Mouse (Mus musculus): ENCODE results near the gene Rdh7. TPM values are rescaled to one million over a fixed set of nuclear protein-coding genes. Genes with fewer than 3 reads are reported as not detected.
"Not testable (repeated sequence)": the region's sequence is repeated elsewhere in the genome, so short reads cannot be mapped to it uniquely, and the experiment has no call there.

Gene Rdh7
- polyA plus RNA-seq, 1 experiment, result not detected

DNA sequence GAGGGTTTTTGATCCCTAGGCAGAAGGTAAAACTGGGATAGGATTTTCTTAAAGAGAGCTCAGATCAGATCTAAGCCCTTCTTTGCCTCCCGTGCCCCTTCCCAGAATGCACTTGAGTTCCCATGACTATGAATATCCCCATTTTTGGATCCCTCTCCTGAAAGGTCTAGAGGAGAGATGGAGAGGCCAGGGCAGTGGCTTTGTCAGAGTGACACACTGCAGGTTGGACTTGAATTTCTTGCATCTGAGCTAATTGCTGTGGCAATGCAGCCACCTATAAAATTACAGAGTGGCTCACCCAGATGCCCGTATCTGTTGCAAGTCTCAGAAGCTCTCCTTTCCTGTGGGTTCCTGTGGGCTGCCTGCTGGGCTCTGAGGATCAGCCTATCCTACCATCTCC lies 9.6 kb upstream of the Rdh7 start, which contains the start of gene Sdr9c7:
Gene Sdr9c7 (plus strand): TSS at position 301 of the 400 bp plus-strand sequence.
- no peak within 1 kb of the TSS for H3K9ac ChIP-seq (ENCODE audit: low read depth, poor library complexity, severe bottlenecking)
- no peaks in the 10 kb centered on the region for H3K36me3 ChIP-seq (ENCODE audit: control insufficient read depth, insufficient read depth, low read length, poor library complexity, severe bottlenecking)
- H3K27ac ChIP-seq (ENCODE audit: insufficient read depth, low read length), result no peak within 1 kb of the TSS
- no peaks in the 10 kb centered on the region for H3K27me3 ChIP-seq (ENCODE audit: control insufficient read depth, insufficient read depth, low read length, poor library complexity, severe bottlenecking)
- H3K4me3 ChIP-seq (ENCODE audit: low read depth, low read length), result no peak within 1 kb of the TSS
- H3K9me3 ChIP-seq (replicated peaks; ENCODE audit: control insufficient read depth, insufficient read depth, low read length, poor library complexity, severe bottlenecking), result 0 out of 2 replicates have a peak, but pooled peaks cover 2% of the 10 kb centered on the region
- peaks cover 7% of the 10 kb centered on the region for H3K4me1 ChIP-seq (ENCODE audit: control insufficient read depth, insufficient read depth, low read length)
- TF ChIP-seq POLR2A (IDR thresholded peaks at IDR 0.05; ENCODE audit: insufficient read depth, low read length) (no peak), EP300 (IDR thresholded peaks at IDR 0.05; ENCODE audit: insufficient read depth, low read depth, low read length) (no peak), CTCF (IDR thresholded peaks at IDR 0.05; ENCODE audit: low read depth, low read length) (no peak)

DNA sequence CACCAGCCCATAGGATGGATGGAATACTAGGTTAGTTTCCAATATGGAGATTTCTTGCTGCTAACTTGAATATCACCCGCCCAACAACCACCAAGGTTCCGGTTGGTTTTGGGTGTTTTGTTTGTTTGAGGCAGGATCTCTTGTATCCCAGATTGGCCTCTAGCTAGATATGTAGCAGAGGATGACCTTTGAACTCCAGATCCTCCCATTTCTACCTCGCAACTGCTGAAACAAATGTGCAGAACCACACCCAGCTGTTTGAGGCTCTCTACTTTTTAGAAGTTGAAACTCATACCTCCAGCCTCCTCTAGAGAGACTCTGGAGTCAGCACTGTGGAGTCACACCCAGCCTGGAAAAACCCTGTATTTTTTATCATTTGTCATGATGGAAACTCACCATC lies 8.9 kb upstream of the Rdh7 start:
- Histone ChIP-seq H3K9ac (ENCODE audit: low read depth, poor library complexity, severe bottlenecking) (no peak overlapping the region), H3K27ac (ENCODE audit: insufficient read depth, low read length) (no peak overlapping the region), H3K4me3 (ENCODE audit: low read depth, low read length) (no peak overlapping the region), H3K4me1 (ENCODE audit: control insufficient read depth, insufficient read depth, low read length) (peaks cover 7% of the 10 kb centered on the region), H3K27me3 (ENCODE audit: control insufficient read depth, insufficient read depth, low read length, poor library complexity, severe bottlenecking) (no peaks in the 10 kb centered on the region), H3K9me3 (replicated peaks; ENCODE audit: control insufficient read depth, insufficient read depth, low read length, poor library complexity, severe bottlenecking) (0 out of 2 replicates have a peak, but pooled peaks cover 2% of the 10 kb centered on the region), H3K36me3 (ENCODE audit: control insufficient read depth, insufficient read depth, low read length, poor library complexity, severe bottlenecking) (no peaks in the 10 kb centered on the region)
- TF ChIP-seq CTCF (IDR thresholded peaks at IDR 0.05; ENCODE audit: low read depth, low read length), result no peak
- no peak for TF ChIP-seq POLR2A (IDR thresholded peaks at IDR 0.05; ENCODE audit: insufficient read depth, low read length)
- no peak for TF ChIP-seq EP300 (IDR thresholded peaks at IDR 0.05; ENCODE audit: insufficient read depth, low read depth, low read length)

DNA sequence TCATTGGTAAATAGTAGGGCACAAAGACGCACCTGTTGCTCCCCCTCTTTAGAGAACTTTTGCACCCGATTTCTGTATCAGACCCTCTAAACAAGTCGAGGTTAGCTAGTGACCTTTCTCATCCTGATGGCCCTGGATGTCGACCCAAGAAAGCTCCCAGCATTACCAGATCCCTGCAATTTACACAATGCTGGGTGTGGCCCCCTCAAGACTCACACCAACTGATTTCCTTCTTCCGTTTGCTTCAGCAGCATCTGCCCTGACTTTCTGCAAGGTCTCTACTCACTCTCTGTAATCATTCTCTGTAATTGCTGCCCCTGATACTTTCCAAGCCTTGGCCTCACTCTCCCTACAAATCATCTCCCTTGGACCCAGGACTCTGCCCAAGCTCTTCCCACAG lies 8.1 kb upstream of the Rdh7 start:
- H3K36me3 ChIP-seq (ENCODE audit: control insufficient read depth, insufficient read depth, low read length, poor library complexity, severe bottlenecking), result no peaks in the 10 kb centered on the region
- H3K4me1 ChIP-seq (ENCODE audit: control insufficient read depth, insufficient read depth, low read length), result peaks cover 7% of the 10 kb centered on the region
- no peak overlapping the region for H3K4me3 ChIP-seq (ENCODE audit: low read depth, low read length)
- H3K27me3 ChIP-seq (ENCODE audit: control insufficient read depth, insufficient read depth, low read length, poor library complexity, severe bottlenecking), result no peaks in the 10 kb centered on the region
- TF ChIP-seq EP300 (IDR thresholded peaks at IDR 0.05; ENCODE audit: insufficient read depth, low read depth, low read length) (peak; percentile 75), CTCF (IDR thresholded peaks at IDR 0.05; ENCODE audit: low read depth, low read length) (no peak), POLR2A (IDR thresholded peaks at IDR 0.05; ENCODE audit: insufficient read depth, low read length) (no peak)
- no peaks in the 10 kb centered on the region for H3K9me3 ChIP-seq (replicated peaks; ENCODE audit: control insufficient read depth, insufficient read depth, low read length, poor library complexity, severe bottlenecking)
- H3K9ac ChIP-seq (ENCODE audit: low read depth, poor library complexity, severe bottlenecking), result no peak overlapping the region
- H3K27ac ChIP-seq (ENCODE audit: insufficient read depth, low read length), result no peak overlapping the region

DNA sequence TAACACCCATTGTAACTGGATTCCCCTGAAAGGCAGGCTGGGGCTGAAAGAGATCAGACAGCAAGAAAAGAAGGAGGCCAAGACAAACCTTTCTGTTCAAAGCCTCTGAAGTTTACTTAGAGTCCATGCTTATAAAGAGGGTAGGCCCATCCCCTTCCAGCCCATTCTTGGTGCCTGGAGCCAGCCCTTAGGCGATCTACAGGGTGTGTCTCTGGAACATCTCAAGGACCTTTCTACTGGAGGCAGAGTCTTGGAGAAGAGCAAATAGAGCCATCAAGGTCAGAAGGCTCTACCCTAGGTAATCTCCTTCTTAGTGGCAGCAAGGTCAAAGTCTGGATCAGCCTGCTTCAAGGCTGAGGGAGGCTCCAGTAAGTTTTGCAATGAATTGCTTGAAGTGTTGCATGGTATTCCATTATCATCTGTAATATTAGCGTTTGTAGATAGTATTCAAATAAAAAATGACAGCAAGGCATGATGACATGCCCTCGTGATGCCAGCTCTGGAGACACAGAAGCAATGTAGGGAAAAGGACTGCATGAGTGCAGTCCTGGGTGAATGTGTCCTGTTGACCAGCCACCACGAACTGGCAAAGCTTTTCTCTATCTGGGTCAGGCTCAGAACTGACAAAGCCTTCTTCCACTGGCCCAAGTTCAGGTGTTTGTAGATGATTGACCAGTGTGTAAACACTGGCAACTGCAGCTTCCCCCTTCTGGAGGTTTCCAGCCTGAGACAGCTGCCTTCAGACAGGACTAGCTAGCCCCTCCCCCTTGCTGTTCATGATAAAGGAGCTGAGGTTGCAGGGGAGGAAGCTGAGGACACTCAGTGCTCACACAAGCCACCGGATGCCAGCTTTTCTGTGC lies 4.8 kb upstream of the Rdh7 start:
- H3K9ac ChIP-seq (ENCODE audit: low read depth, poor library complexity, severe bottlenecking); H3K4me1 ChIP-seq (ENCODE audit: control insufficient read depth, insufficient read depth, low read length); H3K36me3 ChIP-seq (ENCODE audit: control insufficient read depth, insufficient read depth, low read length, poor library complexity, severe bottlenecking); H3K9me3 ChIP-seq (replicated peaks; ENCODE audit: control insufficient read depth, insufficient read depth, low read length, poor library complexity, severe bottlenecking); H3K27me3 ChIP-seq (ENCODE audit: control insufficient read depth, insufficient read depth, low read length, poor library complexity, severe bottlenecking); H3K4me3 ChIP-seq (ENCODE audit: low read depth, low read length): not testable (repeated sequence)
- peak; percentile 71 for TF ChIP-seq EP300 (IDR thresholded peaks at IDR 0.05; ENCODE audit: insufficient read depth, low read depth, low read length)
- H3K27ac ChIP-seq (ENCODE audit: insufficient read depth, low read length), result peak overlapping the region; percentile 41

DNA sequence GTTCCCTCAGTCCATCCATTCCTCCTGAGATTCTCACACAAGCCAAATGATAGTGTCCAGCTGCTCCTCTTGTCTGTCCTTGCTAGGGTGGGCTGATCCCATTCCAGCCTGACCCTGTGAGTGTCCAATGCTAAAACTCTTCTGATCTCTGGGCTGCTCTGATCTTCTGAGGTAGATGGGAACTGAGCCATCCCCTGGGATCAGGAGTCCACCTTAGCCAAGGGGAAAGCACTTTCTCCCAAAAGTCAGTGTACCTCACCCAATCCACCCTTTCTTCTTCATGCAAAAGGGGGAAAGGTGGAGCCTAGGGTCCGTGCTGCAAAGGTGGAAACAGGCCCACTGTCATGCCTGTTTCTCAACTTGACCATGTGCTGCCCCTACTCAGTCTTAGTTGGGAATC lies 2.9 kb upstream of the Rdh7 start:
- Histone ChIP-seq H3K9me3 (replicated peaks; ENCODE audit: control insufficient read depth, insufficient read depth, low read length, poor library complexity, severe bottlenecking) (no peaks in the 10 kb centered on the region), H3K27ac (ENCODE audit: insufficient read depth, low read length) (no peak overlapping the region), H3K4me3 (ENCODE audit: low read depth, low read length) (no peak overlapping the region), H3K27me3 (ENCODE audit: control insufficient read depth, insufficient read depth, low read length, poor library complexity, severe bottlenecking) (no peaks in the 10 kb centered on the region), H3K9ac (ENCODE audit: low read depth, poor library complexity, severe bottlenecking) (no peak overlapping the region), H3K4me1 (ENCODE audit: control insufficient read depth, insufficient read depth, low read length) (no peaks in the 10 kb centered on the region), H3K36me3 (ENCODE audit: control insufficient read depth, insufficient read depth, low read length, poor library complexity, severe bottlenecking) (no peaks in the 10 kb centered on the region)
- TF ChIP-seq EP300 (IDR thresholded peaks at IDR 0.05; ENCODE audit: insufficient read depth, low read depth, low read length) (no peak), POLR2A (IDR thresholded peaks at IDR 0.05; ENCODE audit: insufficient read depth, low read length) (no peak), CTCF (IDR thresholded peaks at IDR 0.05; ENCODE audit: low read depth, low read length) (no peak)

DNA sequence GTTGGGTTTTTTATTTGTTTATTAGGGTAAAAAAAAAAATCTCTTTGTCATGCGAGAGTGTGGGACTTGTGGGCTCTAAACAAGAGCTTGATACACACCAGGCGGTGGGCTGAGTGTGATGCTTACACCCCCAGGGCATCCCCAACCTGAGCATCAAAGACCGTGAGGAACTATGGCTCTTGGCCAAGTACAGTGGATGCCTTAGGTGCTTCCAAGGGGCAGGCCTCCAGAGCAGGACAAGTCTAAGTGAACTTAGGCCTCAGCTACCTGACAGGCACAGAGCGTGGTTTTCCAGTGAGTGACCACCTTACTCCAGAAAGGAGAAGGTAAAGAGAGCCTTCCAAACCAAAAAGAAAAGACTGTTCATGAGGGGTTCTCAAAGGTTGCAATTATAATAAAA lies 1.6 kb downstream of the Rdh7 start:
- Histone ChIP-seq H3K9ac (ENCODE audit: low read depth, poor library complexity, severe bottlenecking) (no peak overlapping the region), H3K27me3 (ENCODE audit: control insufficient read depth, insufficient read depth, low read length, poor library complexity, severe bottlenecking) (no peaks in the 10 kb centered on the region), H3K4me1 (ENCODE audit: control insufficient read depth, insufficient read depth, low read length) (no peaks in the 10 kb centered on the region), H3K27ac (ENCODE audit: insufficient read depth, low read length) (no peak overlapping the region), H3K4me3 (ENCODE audit: low read depth, low read length) (no peak overlapping the region), H3K9me3 (replicated peaks; ENCODE audit: control insufficient read depth, insufficient read depth, low read length, poor library complexity, severe bottlenecking) (no peaks in the 10 kb centered on the region), H3K36me3 (ENCODE audit: control insufficient read depth, insufficient read depth, low read length, poor library complexity, severe bottlenecking) (no peaks in the 10 kb centered on the region)
- TF ChIP-seq EP300 (IDR thresholded peaks at IDR 0.05; ENCODE audit: insufficient read depth, low read depth, low read length), result no peak
- TF ChIP-seq CTCF (IDR thresholded peaks at IDR 0.05; ENCODE audit: low read depth, low read length), result no peak
- no peak for TF ChIP-seq POLR2A (IDR thresholded peaks at IDR 0.05; ENCODE audit: insufficient read depth, low read length)

Measured in ES-Bruce4 (cell line).